Mouse (Mus musculus) limb, embryonic 14.5 days (tissue): Measurements from ENCODE around the gene Msh5. TPM values are rescaled to one million over a fixed set of nuclear protein-coding genes. Genes with fewer than 3 reads are reported as not detected.
A peak's percentile ranks its signal among the peaks of the same experiment; 100 is the strongest.

Source experiments
- ATAC-seq: fragments of 200-750 bp; cut with Nextera tagmentation; 2 replicates; pipeline ENCODE4 v1.8.0; 2017; ENCODE audit warnings: low read depth, moderate number of reproducible peaks, moderate TSS enrichment; ENCODE audit not compliant: low FRiP score
- DNase-seq: peaks from one replicate; pipeline ENCODE4 v3.0.0-alpha.2; 2015; ENCODE audit warnings: low spot score
- H3K27ac ChIP-seq: fragments of 300-500 bp; sonication (generic); replicated peaks from 2 replicates; pipeline ENCODE4 v1.5.1; 2014; ENCODE audit warnings: low read depth, mild to moderate bottlenecking, low read length, moderate library complexity, mixed read lengths
- H3K27me3 ChIP-seq: fragments of 300-500 bp; sonication (generic); 2 replicates; pipeline ENCODE4 v1.6.1; 2014; ENCODE audit warnings: low read length, mixed read lengths; ENCODE audit not compliant: control insufficient read depth, insufficient read depth
- H3K36me3 ChIP-seq: fragments of 300-500 bp; sonication (generic); 2 replicates; pipeline ENCODE4 v1.6.1; 2014; ENCODE audit warnings: mild to moderate bottlenecking, low read length, moderate library complexity, mixed read lengths; ENCODE audit not compliant: control insufficient read depth, insufficient read depth
- H3K4me1 ChIP-seq: fragments of 300-500 bp; sonication (generic); 2 replicates; pipeline ENCODE4 v1.6.1; 2014; ENCODE audit warnings: antibody characterized with exemption, low read length, mixed read lengths; ENCODE audit not compliant: control insufficient read depth, insufficient read depth
- H3K4me2 ChIP-seq: fragments of 300-500 bp; sonication (generic); replicated peaks from 2 replicates; pipeline ENCODE4 v1.6.1; 2014; ENCODE audit warnings: low read depth, mild to moderate bottlenecking, low read length, moderate library complexity; ENCODE audit not compliant: severe bottlenecking
- H3K4me3 ChIP-seq: fragments of 300-500 bp; sonication (generic); replicated peaks from 2 replicates; pipeline ENCODE4 v1.5.1; 2014; ENCODE audit warnings: low read length
- H3K9ac ChIP-seq: fragments of 300-500 bp; sonication (generic); 2 replicates; pipeline ENCODE4 v1.6.1; 2014; ENCODE audit warnings: mild to moderate bottlenecking, low read depth, low read length, moderate library complexity; ENCODE audit not compliant: severe bottlenecking
- H3K9me3 ChIP-seq: fragments of 300-500 bp; sonication (generic); 2 replicates; pipeline ENCODE4 v1.6.1; 2016; ENCODE audit warnings: low read length; ENCODE audit not compliant: control insufficient read depth
- POLR2A ChIP-seq: fragments of 200-500 bp; IDR thresholded peaks from 2 replicates; pipeline ENCODE4 v1.8.0; 2012; ENCODE audit warnings: inconsistent platforms, mild to moderate bottlenecking, moderate library complexity, borderline replicate concordance; ENCODE audit not compliant: insufficient read depth, insufficient read length; ENCODE audit errors: extremely low read depth
- WGBS: fragments of 180-500 bp; shearing (Covaris S2); extraction: QIAGEN DNeasy Blood & Tissue Kit; methylation state at CpG from one replicate; pipeline ENCODE4 v1.1.7; 2014; 5-methylcytosine and 5-hydroxymethylcytosine counted together
- polyA plus RNA-seq, 2 experiments: library from polyadenylated mRNA; depleted of rRNA in 1 of 2; stranded (reverse) in 1 of 2; unstranded in 1 of 2; fragments of >200 nt; fragmentation: Nextera tagmentation in 1 of 2; extraction: Ambion mirVana in 1 of 2; gene quantifications; 2 replicates each; pipeline versions ENCODE4 v1.2.1 to v1.2.3; 2012 to 2014

The Msh5 gene
- polyA plus RNA-seq, 2 experiments, result 3.5 to 6.4 TPM

- Histone ChIP-seq H3K27ac (no peak overlapping the region), H3K4me2 (no peak overlapping the region), H3K4me3 (no peak overlapping the region), H3K27me3 (no peaks in the 10 kb centered on the region), H3K9ac (no peak overlapping the region), H3K36me3 (no peaks in the 10 kb centered on the region), H3K9me3 (no peaks in the 10 kb centered on the region), H3K4me1 (peaks cover 5% of the 10 kb centered on the region; the same call in 1 of the 2 replicates)
- no peak for ATAC-seq
- WGBS, result 94% methylated on average over 4 of the region's 4 CpGs
- no peak for DNase-seq
- no peak for TF ChIP-seq POLR2A
Measured at GRCm38 (mm10) chr17:35080710-35081109, 34.2 kb upstream of the Msh5 start.

- H3K36me3 ChIP-seq, result no peaks in the 10 kb centered on the region
- WGBS, result 49% methylated on average over 6 of the region's 6 CpGs
- no peaks in the 10 kb centered on the region for H3K27me3 ChIP-seq
- ATAC-seq, result no peak
- no peak overlapping the region for H3K27ac ChIP-seq
- DNase-seq, result no peak
- no peaks in the 10 kb centered on the region for H3K9me3 ChIP-seq
- no peak for TF ChIP-seq POLR2A
- no peak overlapping the region for H3K9ac ChIP-seq
- H3K4me2 ChIP-seq, result no peak overlapping the region
- H3K4me3 ChIP-seq, result no peak overlapping the region
- peaks cover 5% of the 10 kb centered on the region; the same call in 1 of the 2 replicates for H3K4me1 ChIP-seq
Measured at GRCm38 (mm10) chr17:35080248-35080647, 33.7 kb upstream of the Msh5 start.

GRCm38 (mm10) chr17:35079778-35080177 is 33.2 kb upstream of the Msh5 start:
- ATAC-seq (no peak), DNase-seq (no peak)
- Histone ChIP-seq H3K4me2 (no peak overlapping the region), H3K27ac (no peak overlapping the region), H3K4me1 (peaks cover 5% of the 10 kb centered on the region; the same call in 1 of the 2 replicates), H3K4me3 (no peak overlapping the region), H3K9ac (no peak overlapping the region), H3K9me3 (no peaks in the 10 kb centered on the region), H3K36me3 (no peaks in the 10 kb centered on the region), H3K27me3 (no peaks in the 10 kb centered on the region)
- no peak for TF ChIP-seq POLR2A
- 72% methylated on average over 9 of the region's 9 CpGs for WGBS

- Histone ChIP-seq H3K4me1 (peaks cover 8% of the 10 kb centered on the region; the same call in 1 of the 2 replicates), H3K27ac (no peak within 1 kb of the TSS), H3K9ac (0 out of 2 replicates have a peak within 1 kb of the TSS, but pooled peaks have one; percentile 18), H3K4me3 (no peak within 1 kb of the TSS), H3K4me2 (no peak within 1 kb of the TSS), H3K9me3 (no peaks in the 10 kb centered on the region), H3K27me3 (no peaks in the 10 kb centered on the region), H3K36me3 (no peaks in the 10 kb centered on the region)
- TF ChIP-seq POLR2A, result no peak
- DNase-seq (no peak), ATAC-seq (no peak)
- WGBS, result 12% methylated on average over 14 of the region's 14 CpGs
Measured at GRCm38 (mm10) chr17:35077786-35078233, 31.3 kb upstream of the Msh5 start, which contains the start of gene Ly6g6d. TSS of gene Ly6g6d (minus strand) at chr17:35078065.

- Histone ChIP-seq H3K36me3 (no peaks in the 10 kb centered on the region), H3K4me1 (peaks cover 8% of the 10 kb centered on the region; the same call in 1 of the 2 replicates), H3K4me3 (no peak overlapping the region), H3K9me3 (no peaks in the 10 kb centered on the region), H3K27ac (no peak overlapping the region), H3K4me2 (no peak overlapping the region), H3K9ac (no peak overlapping the region), H3K27me3 (no peaks in the 10 kb centered on the region)
- DNase-seq (no peak), ATAC-seq (no peak)
- no peak for TF ChIP-seq POLR2A
- WGBS, result 30% methylated on average over 2 of the region's 2 CpGs
Measured at GRCm38 (mm10) chr17:35077285-35077684, 30.7 kb upstream of the Msh5 start.
